ENCODE assay signal across 21 mouse cellular contexts in the genomic region with DNA sequence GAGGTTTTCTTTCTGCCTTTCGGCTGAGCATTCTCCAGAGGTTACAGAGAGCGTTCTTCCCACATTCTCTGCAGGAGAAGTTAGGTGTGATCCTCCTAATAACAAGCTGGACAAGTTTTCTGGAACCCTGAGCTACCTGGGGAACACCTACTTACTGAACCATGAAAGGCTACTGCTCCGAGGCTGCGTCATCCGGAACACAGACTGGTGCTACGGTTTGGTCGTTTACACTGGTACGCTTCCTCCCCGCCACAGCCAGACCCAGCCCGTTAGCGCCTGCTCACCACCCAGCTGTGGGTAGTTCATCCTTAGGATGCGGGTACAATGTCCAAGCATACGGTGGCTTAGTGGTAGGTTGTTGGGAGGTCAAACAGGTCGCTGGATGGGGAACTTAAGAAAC. TPM values are rescaled to one million over a fixed set of nuclear protein-coding genes. Genes with fewer than 3 reads are reported as not detected.
DNase-seq lines count a peak whose midpoint lies in the region; ATAC-seq and TF ChIP-seq lines count a peak whose summit lies in the region.
"Had no signal": no experiment of that assay in that cellular context is flagged by ENCODE, and none has a peak within 500 bp of the region (broad histone marks: within the 10 kb centered on the region; RNA-seq: fewer than 3 reads in every experiment).

No protein-coding gene starts in this region.

- 82% methylated on average over 14 of the region's 14 CpGs for WGBS in liver, postnatal 0 days (ENCODE audit: insufficient replicate concordance)

- in situ Hi-C loops in CH12.LX (cut with MboI; ENCODE audit: low pct_ligation_motif_present, low pct_unique_long_range_greater_than_20kb, low sequenced_read_pairs), result no loop called here

- ATAC-seq in liver, postnatal 0 days, result no peak
- ATAC-seq: CD4-positive, CD25-positive, alpha-beta regulatory T cell, adult 4 months; forebrain, embryonic 13.5 days; forebrain, postnatal 0 days; hindbrain, embryonic 16.5 days had no signal

- H3K4me1 ChIP-seq in CH12.LX (ENCODE audit: control insufficient read depth in 1 of 2, insufficient read depth in 2 of 2), result peaks cover 0 to 5% of the 10 kb centered on the region in 2 experiments; a peak in 2 of 4 replicates
- H3K4me1 ChIP-seq in liver, postnatal 0 days (ENCODE audit: insufficient read depth), result no peaks in the 10 kb centered on the region
- H3K4me1 ChIP-seq: embryonic facial prominence, embryonic 10.5 days; forebrain, embryonic 13.5 days; heart, embryonic 13.5 days; hindbrain, embryonic 12.5 days had no signal

- dilution Hi-C loops in CH12.LX (cut with MboI; ENCODE audit: extremely low pct_ligation_motif_present, extremely low pct_unique_long_range_greater_than_20kb, low sequenced_read_pairs), result no loop called here

- no peak overlapping the region for H3K9ac ChIP-seq in CH12.LX (ENCODE audit: insufficient read depth, low read depth)
- no peak overlapping the region for H3K9ac ChIP-seq in liver, postnatal 0 days (replicated peaks)
- H3K9ac ChIP-seq: forebrain, embryonic 13.5 days; forebrain, postnatal 0 days; heart, embryonic 13.5 days; hindbrain, embryonic 12.5 days had no signal

- peak overlapping the region; percentile 45 for H3K4me2 ChIP-seq in CH12.LX (ENCODE audit: insufficient read depth, low read depth, poor library complexity, severe bottlenecking)
- H3K4me2 ChIP-seq in liver, postnatal 0 days (ENCODE audit: low read depth, low read length), result no peak overlapping the region
- H3K4me2 ChIP-seq: forebrain, embryonic 13.5 days; heart, embryonic 13.5 days; hindbrain, embryonic 12.5 days had no signal

- no peak for TF ChIP-seq POLR2A in CH12.LX (IDR thresholded peaks at IDR 0.05; ENCODE audit: low read depth, low read length)

- no peak overlapping the region for H3K4me3 ChIP-seq in CH12.LX (replicated peaks in 1 of 3; ENCODE audit: low read depth in 2 of 3, low read length in 2 of 3, poor library complexity in 1 of 3)
- H3K4me3 ChIP-seq in liver, postnatal 0 days (ENCODE audit: low read depth, low read length), result no peak overlapping the region
- H3K4me3 ChIP-seq: embryonic facial prominence, embryonic 10.5 days; forebrain, embryonic 13.5 days; gastrocnemius, adult 2 months; heart, embryonic 13.5 days; hindbrain, embryonic 12.5 days had no signal

- no peaks in the 10 kb centered on the region for H3K9me3 ChIP-seq in CH12.LX (replicated peaks; ENCODE audit: low read length)
- H3K9me3 ChIP-seq in liver, postnatal 0 days (ENCODE audit: low read length), result no peaks in the 10 kb centered on the region
- H3K9me3 ChIP-seq: embryonic facial prominence, embryonic 10.5 days; forebrain, embryonic 13.5 days; heart, embryonic 13.5 days; hindbrain, embryonic 12.5 days had no signal

- no peaks in the 10 kb centered on the region for H3K79me2 ChIP-seq in CH12.LX (replicated peaks; ENCODE audit: control insufficient read depth, extremely low read depth, insufficient read depth, poor library complexity, severe bottlenecking)

- no peak overlapping the region for H3K27ac ChIP-seq in CH12.LX (ENCODE audit: insufficient read depth, low read depth)
- H3K27ac ChIP-seq in liver, postnatal 0 days (ENCODE audit: low read depth), result no peak overlapping the region
- H3K27ac ChIP-seq: embryonic facial prominence, embryonic 10.5 days; forebrain, embryonic 13.5 days; gastrocnemius, adult 2 months; heart, embryonic 13.5 days; hindbrain, embryonic 12.5 days had no signal

- no peak for TF ChIP-seq RAD21 in CH12.LX (IDR thresholded peaks at IDR 0.05; ENCODE audit: low read depth, low read length)

- TF ChIP-seq EP300 in CH12.LX (IDR thresholded peaks at IDR 0.05; ENCODE audit: low read length), result no peak
- TF ChIP-seq EP300 in liver, postnatal 0 days (IDR thresholded peaks at IDR 0.05; ENCODE audit: low read depth), result no peak

- no peak for DNase-seq in CH12.LX (ENCODE audit: extremely low read depth)
- peak; percentile 18 to 37 for DNase-seq in kidney, adult 8-10 months
- DNase-seq in kidney, postnatal 10 days, result peak; percentile 32
- DNase-seq in liver, postnatal 0 days, result no peak
- no peak for DNase-seq in embryo, embryonic 10 days (ENCODE audit: low spot score)
- DNase-seq in urinary bladder, postnatal 14 days (ENCODE audit: low spot score), result no peak
- DNase-seq: adrenal gland, postnatal 10 days; B cell, adult 2 months; cerebellum, adult 11-12 months; cerebellum, adult 9-10 months; cerebellum, postnatal 25 days; forebrain, postnatal 0 days; gastrocnemius, adult 2 months; gastrocnemius, postnatal 25 days; heart, postnatal 4 days had no signal

- no peak for TF ChIP-seq CTCF in CH12.LX (conservative IDR thresholded peaks at IDR 0.05 in 1 of 2, IDR thresholded peaks at IDR 0.05 in 1 of 2; ENCODE audit: low read depth in 2 of 2, low read length in 2 of 2)
- no peak for TF ChIP-seq CTCF in liver, postnatal 0 days (IDR thresholded peaks at IDR 0.05; ENCODE audit: low read depth)

- no peaks in the 10 kb centered on the region for H3K27me3 ChIP-seq in CH12.LX (replicated peaks)
- no peaks in the 10 kb centered on the region for H3K27me3 ChIP-seq in liver, postnatal 0 days (ENCODE audit: insufficient read depth, low read length)
- H3K27me3 ChIP-seq: forebrain, embryonic 13.5 days; heart, embryonic 13.5 days; hindbrain, embryonic 12.5 days had no signal

- no peaks in the 10 kb centered on the region for H3K36me3 ChIP-seq in CH12.LX (replicated peaks in 1 of 2; ENCODE audit: control insufficient read depth in 1 of 2, insufficient read depth in 1 of 2, low read length in 1 of 2)
- H3K36me3 ChIP-seq in liver, postnatal 0 days (replicated peaks; ENCODE audit: insufficient read depth, low read length), result no peaks in the 10 kb centered on the region
- H3K36me3 ChIP-seq: embryonic facial prominence, embryonic 10.5 days; heart, embryonic 13.5 days; hindbrain, embryonic 12.5 days had no signal

TF ChIP-seq in CH12.LX, 34 proteins besides CTCF, POLR2A, EP300 and RAD21:
- no peak for TF ChIP-seq ZC3H11A (IDR thresholded peaks at IDR 0.05; ENCODE audit: low read depth, low read length)
- no peak for TF ChIP-seq GABPA (IDR thresholded peaks at IDR 0.05; ENCODE audit: insufficient replicate concordance, low read depth, low read length)
- TF ChIP-seq MXI1 (IDR thresholded peaks at IDR 0.05; ENCODE audit: low read depth, low read length), result no peak
- TF ChIP-seq MAX (IDR thresholded peaks at IDR 0.05; ENCODE audit: low read length), result no peak
- TF ChIP-seq BHLHE40 (IDR thresholded peaks at IDR 0.05; ENCODE audit: low read depth, low read length), result no peak
- TF ChIP-seq ZNF384 (IDR thresholded peaks at IDR 0.05; ENCODE audit: low read depth, low read length), result no peak
- no peak for TF ChIP-seq USF1 (IDR thresholded peaks at IDR 0.05; ENCODE audit: low read depth, low read length)
- no peak for TF ChIP-seq CHD2 (IDR thresholded peaks at IDR 0.05; ENCODE audit: low read length)
- no peak for TF ChIP-seq CHD1 (IDR thresholded peaks at IDR 0.05; ENCODE audit: low read depth, low read length)
- no peak for TF ChIP-seq JUN (IDR thresholded peaks at IDR 0.05; ENCODE audit: insufficient read depth, low read depth, low read length)
- no peak for TF ChIP-seq NRF1 (IDR thresholded peaks at IDR 0.05; ENCODE audit: low read depth, low read length)
- no peak for TF ChIP-seq PAX5 (IDR thresholded peaks at IDR 0.05; ENCODE audit: low read length)
- TF ChIP-seq TBP (conservative IDR thresholded peaks at IDR 0.05; ENCODE audit: low read depth, low read length), result no peak
- TF ChIP-seq HCFC1 (IDR thresholded peaks at IDR 0.05; ENCODE audit: low read depth, low read length), result no peak
- no peak for TF ChIP-seq MAFK (IDR thresholded peaks at IDR 0.05; ENCODE audit: insufficient replicate concordance, low read length)

RNA-seq across cellular contexts. Expression of gene Atp8b5, which starts 55.4 kb away (rescaled TPM):
- total RNA-seq in CH12.LX (2012; rRNA removed), result 0.13 and 0.25 TPM in 2 replicates
- 0.34 and 0.54 TPM in 2 replicates for total RNA-seq in CH12.LX (2014; rRNA removed)
- 0.90 and 1.3 TPM in 2 replicates for polyA plus RNA-seq in CH12.LX (2012; ENCODE audit: insufficient read length, low read depth)
- 0.02 and 0.13 TPM in 2 replicates for polyA plus RNA-seq in liver, postnatal 0 days (2015; fragmentation: Nextera tagmentation; extraction: Ambion mirVana)
- total RNA-seq: gastrocnemius, postnatal 25 days had no signal
- polyA plus RNA-seq: CD4-positive, CD25-positive, alpha-beta regulatory T cell, adult 4 months had no signal

RNA-seq across cellular contexts. Expression of gene Rusc2, which starts 59.4 kb away (rescaled TPM):
- total RNA-seq in CH12.LX (2012; rRNA removed) (not detected in 2 replicates), CH12.LX (2014; rRNA removed) (not detected in 2 replicates)
- polyA plus RNA-seq in CH12.LX (2012; ENCODE audit: insufficient read length, low read depth), result not detected in 2 replicates
- polyA plus RNA-seq in liver, postnatal 0 days (2015; fragmentation: Nextera tagmentation; extraction: Ambion mirVana), result 1.9 and 2.1 TPM in 2 replicates
- polyA plus RNA-seq: CD4-positive, CD25-positive, alpha-beta regulatory T cell, adult 4 months had no signal

Comparison
In these comparisons a context has a peak if more than half of its experiments do, and no peak if none do; other contexts are left out.
1. DNase-seq: peak in kidney, adult 8-10 months (2 of 2) and kidney, postnatal 10 days (single experiment); none in CH12.LX (single experiment), liver, postnatal 0 days (single experiment), embryo, embryonic 10 days (single experiment) and urinary bladder, postnatal 14 days (single experiment).